Mouse (Mus musculus): ENCODE measurements around the gene Dnajb12. TPM values are rescaled to one million over a fixed set of nuclear protein-coding genes. Genes with fewer than 3 reads are reported as not detected.

Dnajb12 gene
- total and polyA plus RNA-seq, 3 experiments = 13.9 to 35.9 (median 21.5) TPM

DNA sequence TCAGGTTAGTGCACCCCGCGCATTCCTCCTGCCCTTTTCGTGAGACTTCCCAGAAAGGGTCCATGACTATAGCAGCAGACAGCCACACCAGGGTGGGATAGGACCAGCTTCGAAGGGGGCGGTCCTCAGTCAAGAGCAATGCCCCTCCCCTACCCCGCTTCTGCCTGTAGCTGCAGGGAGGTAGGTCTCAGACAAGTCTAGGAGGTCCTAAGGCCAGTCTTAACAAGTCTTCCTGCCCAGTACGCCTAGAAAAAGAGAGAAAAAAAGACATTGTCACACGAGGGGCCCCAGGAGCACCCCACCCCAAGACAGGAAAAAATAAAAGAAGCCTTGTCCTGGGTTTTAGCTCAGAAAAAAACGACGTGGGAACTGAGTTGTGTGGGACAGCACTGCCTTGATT is 37.3 kb downstream of the Dnajb12 start:
- DNase-seq (ENCODE audit: extremely low read depth) = no peak
- H3K27ac ChIP-seq (ENCODE audit: insufficient read depth, low read depth) = no peak overlapping the region
- H3K27me3 ChIP-seq (replicated peaks) = no peaks in the 10 kb centered on the region
- H3K4me2 ChIP-seq (ENCODE audit: insufficient read depth, low read depth, poor library complexity, severe bottlenecking) = no peak overlapping the region
- no peak overlapping the region for H3K9ac ChIP-seq (ENCODE audit: insufficient read depth, low read depth)
- H3K4me3 ChIP-seq (replicated peaks in 1 of 3; ENCODE audit: low read depth in 2 of 3, low read length in 2 of 3, poor library complexity in 1 of 3) = no peak overlapping the region
- TF ChIP-seq PAX5 (IDR thresholded peaks at IDR 0.05; ENCODE audit: low read length) (no peak), ELF1 (IDR thresholded peaks at IDR 0.05; ENCODE audit: low read depth, low read length) (no peak), IRF4 (IDR thresholded peaks at IDR 0.05; ENCODE audit: low read depth, low read length) (no peak), POLR2AphosphoS2 (IDR thresholded peaks at IDR 0.05; ENCODE audit: low read depth, low read length) (no peak), SIN3A (IDR thresholded peaks at IDR 0.05; ENCODE audit: low read length) (no peak), ZC3H11A (IDR thresholded peaks at IDR 0.05; ENCODE audit: low read depth, low read length) (no peak), MAFK (IDR thresholded peaks at IDR 0.05; ENCODE audit: insufficient replicate concordance, low read length) (no peak), JUND (conservative IDR thresholded peaks at IDR 0.05; ENCODE audit: low read depth, low read length) (no peak), ETS1 (conservative IDR thresholded peaks at IDR 0.05; ENCODE audit: low read depth, low read length) (no peak), USF1 (IDR thresholded peaks at IDR 0.05; ENCODE audit: low read depth, low read length) (no peak), KAT2A (IDR thresholded peaks at IDR 0.05; ENCODE audit: insufficient replicate concordance, low read length) (no peak), E2F4 (IDR thresholded peaks at IDR 0.05; ENCODE audit: insufficient replicate concordance, low read depth, low read length) (no peak), CHD1 (IDR thresholded peaks at IDR 0.05; ENCODE audit: low read depth, low read length) (no peak), UBTF (IDR thresholded peaks at IDR 0.05; ENCODE audit: low read depth, low read length) (no peak), POLR2A (IDR thresholded peaks at IDR 0.05; ENCODE audit: low read depth, low read length) (no peak), USF2 (conservative IDR thresholded peaks at IDR 0.05; ENCODE audit: low read depth, low read length) (no peak)
- no peaks in the 10 kb centered on the region for H3K79me2 ChIP-seq (replicated peaks; ENCODE audit: control insufficient read depth, extremely low read depth, insufficient read depth, poor library complexity, severe bottlenecking)
- dilution Hi-C loops (cut with MboI; ENCODE audit: extremely low pct_ligation_motif_present, extremely low pct_unique_long_range_greater_than_20kb, low sequenced_read_pairs) = no loop called here
- peaks cover 6 to 26% of the 10 kb centered on the region in 2 experiments for H3K4me1 ChIP-seq (ENCODE audit: control insufficient read depth in 1 of 2, insufficient read depth in 2 of 2)
- H3K36me3 ChIP-seq (replicated peaks in 1 of 2; ENCODE audit: control insufficient read depth in 1 of 2, insufficient read depth in 1 of 2, low read length in 1 of 2) = no peaks in the 10 kb centered on the region
- no peaks in the 10 kb centered on the region for H3K9me3 ChIP-seq (replicated peaks; ENCODE audit: low read length)
- in situ Hi-C loops (cut with MboI; ENCODE audit: low pct_ligation_motif_present, low pct_unique_long_range_greater_than_20kb, low sequenced_read_pairs) = loop anchor here (25.0 kb wide), 1 partner anchor 471 kb away; the partner anchor contains the start of gene Gm17455

DNA sequence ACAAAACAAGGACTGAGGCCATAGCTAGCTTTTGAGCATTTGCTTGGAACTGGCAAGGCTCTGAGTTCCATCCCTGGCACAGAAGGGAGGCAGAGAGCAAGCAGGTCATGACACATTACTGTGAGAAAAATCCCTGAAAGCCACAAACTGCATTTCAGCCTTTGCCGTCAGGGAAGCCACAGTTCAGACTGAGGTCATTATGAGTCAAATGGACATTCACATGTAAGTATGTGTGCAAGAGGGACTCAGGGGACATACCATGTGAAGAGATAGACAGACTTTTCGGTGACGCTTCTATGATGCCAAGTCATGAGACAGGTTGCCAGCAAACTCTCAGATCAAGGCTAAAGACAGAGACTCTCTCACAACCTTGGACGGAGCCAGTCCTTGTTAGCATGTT is 38.8 kb downstream of the Dnajb12 start:
- no peaks in the 10 kb centered on the region for H3K36me3 ChIP-seq (replicated peaks in 1 of 2; ENCODE audit: control insufficient read depth in 1 of 2, insufficient read depth in 1 of 2, low read length in 1 of 2)
- in situ Hi-C loops (cut with MboI; ENCODE audit: low pct_ligation_motif_present, low pct_unique_long_range_greater_than_20kb, low sequenced_read_pairs) (loop anchor here (25.0 kb wide), 1 partner anchor 469 kb away; the partner anchor contains the start of gene Gm17455), dilution Hi-C loops (cut with MboI; ENCODE audit: extremely low pct_ligation_motif_present, extremely low pct_unique_long_range_greater_than_20kb, low sequenced_read_pairs) (no loop called here)
- peaks cover 13 to 39% of the 10 kb centered on the region in 2 experiments for H3K4me1 ChIP-seq (ENCODE audit: control insufficient read depth in 1 of 2, insufficient read depth in 2 of 2)
- H3K9ac ChIP-seq (ENCODE audit: insufficient read depth, low read depth) = no peak overlapping the region
- no peaks in the 10 kb centered on the region for H3K27me3 ChIP-seq (replicated peaks)
- H3K27ac ChIP-seq (ENCODE audit: insufficient read depth, low read depth) = no peak overlapping the region
- no peaks in the 10 kb centered on the region for H3K79me2 ChIP-seq (replicated peaks; ENCODE audit: control insufficient read depth, extremely low read depth, insufficient read depth, poor library complexity, severe bottlenecking)
- H3K9me3 ChIP-seq (replicated peaks; ENCODE audit: low read length) = no peaks in the 10 kb centered on the region
- DNase-seq (ENCODE audit: extremely low read depth) = no peak
- no peak overlapping the region for H3K4me2 ChIP-seq (ENCODE audit: insufficient read depth, low read depth, poor library complexity, severe bottlenecking)
- no peak overlapping the region for H3K4me3 ChIP-seq (replicated peaks in 1 of 3; ENCODE audit: low read depth in 2 of 3, low read length in 2 of 3, poor library complexity in 1 of 3)
- TF ChIP-seq MAZ (IDR thresholded peaks at IDR 0.05; ENCODE audit: low read depth, low read length) (no peak), USF2 (conservative IDR thresholded peaks at IDR 0.05; ENCODE audit: low read depth, low read length) (no peak), KAT2A (IDR thresholded peaks at IDR 0.05; ENCODE audit: insufficient replicate concordance, low read length) (no peak), TBP (conservative IDR thresholded peaks at IDR 0.05; ENCODE audit: low read depth, low read length) (no peak), EP300 (IDR thresholded peaks at IDR 0.05; ENCODE audit: low read length) (peak; percentile 46; the same call in 1 of the 2 replicates), ZKSCAN1 (IDR thresholded peaks at IDR 0.05; ENCODE audit: borderline replicate concordance, low read depth, low read length) (no peak), IRF4 (IDR thresholded peaks at IDR 0.05; ENCODE audit: low read depth, low read length) (peak; percentile 73), TCF12 (IDR thresholded peaks at IDR 0.05; ENCODE audit: low read depth, low read length) (peak; percentile 35; the same call in 1 of the 2 replicates), BHLHE40 (IDR thresholded peaks at IDR 0.05; ENCODE audit: low read depth, low read length) (peak; percentile 77), POLR2AphosphoS2 (IDR thresholded peaks at IDR 0.05; ENCODE audit: low read depth, low read length) (no peak), UBTF (IDR thresholded peaks at IDR 0.05; ENCODE audit: low read depth, low read length) (no peak), ETS1 (conservative IDR thresholded peaks at IDR 0.05; ENCODE audit: low read depth, low read length) (peak; percentile 79), USF1 (IDR thresholded peaks at IDR 0.05; ENCODE audit: low read depth, low read length) (no peak), HCFC1 (IDR thresholded peaks at IDR 0.05; ENCODE audit: low read depth, low read length) (no peak), RAD21 (IDR thresholded peaks at IDR 0.05; ENCODE audit: low read depth, low read length) (no peak), SIN3A (IDR thresholded peaks at IDR 0.05; ENCODE audit: low read length) (no peak), CHD2 (IDR thresholded peaks at IDR 0.05; ENCODE audit: low read length) (no peak), JUND (conservative IDR thresholded peaks at IDR 0.05; ENCODE audit: low read depth, low read length) (no peak), POLR2A (IDR thresholded peaks at IDR 0.05; ENCODE audit: low read depth, low read length) (no peak), MXI1 (IDR thresholded peaks at IDR 0.05; ENCODE audit: low read depth, low read length) (no peak), GABPA (IDR thresholded peaks at IDR 0.05; ENCODE audit: insufficient replicate concordance, low read depth, low read length) (no peak), ELF1 (IDR thresholded peaks at IDR 0.05; ENCODE audit: low read depth, low read length) (no peak), CHD1 (IDR thresholded peaks at IDR 0.05; ENCODE audit: low read depth, low read length) (no peak), NELFE (IDR thresholded peaks at IDR 0.05; ENCODE audit: low read depth, low read length) (no peak), MEF2A (IDR thresholded peaks at IDR 0.05; ENCODE audit: borderline replicate concordance, low read depth, low read length) (no peak; the same call in 1 of the 2 replicates), RCOR1 (conservative IDR thresholded peaks at IDR 0.05; ENCODE audit: low read depth, low read length) (no peak)
